Mouse (Mus musculus) small intestine, adult 2 months (tissue): ENCODE data around the gene Prmt3.

Source experiments
- CTCF ChIP-seq: fragments of 200-500 bp; IDR thresholded peaks from 2 replicates; pipeline ENCODE4 v1.5.1; 2012; ENCODE audit warnings: low read depth, mild to moderate bottlenecking, control low read depth, inconsistent platforms, low read length, moderate library complexity, mixed read lengths; ENCODE audit not compliant: insufficient replicate concordance, insufficient read length; ENCODE audit errors: extremely low read depth
- POLR2A ChIP-seq: fragments of 200-500 bp; IDR thresholded peaks from 2 replicates; pipeline ENCODE4 v1.6.1; 2012; ENCODE audit warnings: low read depth, mild to moderate bottlenecking, control low read depth, inconsistent platforms, low read length, moderate library complexity

DNA sequence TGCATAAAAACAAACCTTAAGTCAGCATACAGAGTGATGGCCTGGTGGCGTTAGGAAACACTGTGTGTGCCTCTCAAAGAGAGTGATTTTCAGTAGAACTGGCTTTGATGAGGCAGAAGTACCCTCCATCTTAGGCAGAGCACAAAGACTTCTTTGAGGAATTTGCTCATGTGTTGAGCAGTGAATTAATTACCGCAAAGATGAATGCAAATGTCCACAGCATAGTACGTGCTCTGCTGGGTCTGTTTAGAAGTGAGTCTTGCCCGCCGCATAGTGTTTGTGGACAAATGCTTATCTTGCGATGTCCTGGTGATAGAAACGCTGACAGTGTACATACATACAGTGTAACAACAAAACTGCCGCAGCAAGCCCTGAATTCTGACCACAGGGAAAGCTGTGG lies 38.7 kb upstream of the Prmt3 start:
- no peak for TF ChIP-seq CTCF
- TF ChIP-seq POLR2A: no peak
